Mouse (Mus musculus) regulatory T cell (primary cell): ENCODE measurements around the gene Klrg2.

Experiments
- in situ Hi-C: fragments of 300-600 bp; cut with MboI, MseI; formaldehyde crosslinking; loops from one replicate; pipeline ENCODE4 v1.15.1; 2025; ENCODE audit warnings: high pct_unique_total_duplicates

The Klrg2 gene

GRCm38 (mm10) chr6:38629556-38629955 is 7.5 kb downstream of the Klrg2 start:
- in situ Hi-C loops = no loop called here

- in situ Hi-C loops = no loop called here
Measured at GRCm38 (mm10) chr6:38627486-38627885, 9.6 kb downstream of the Klrg2 start.

DNA sequence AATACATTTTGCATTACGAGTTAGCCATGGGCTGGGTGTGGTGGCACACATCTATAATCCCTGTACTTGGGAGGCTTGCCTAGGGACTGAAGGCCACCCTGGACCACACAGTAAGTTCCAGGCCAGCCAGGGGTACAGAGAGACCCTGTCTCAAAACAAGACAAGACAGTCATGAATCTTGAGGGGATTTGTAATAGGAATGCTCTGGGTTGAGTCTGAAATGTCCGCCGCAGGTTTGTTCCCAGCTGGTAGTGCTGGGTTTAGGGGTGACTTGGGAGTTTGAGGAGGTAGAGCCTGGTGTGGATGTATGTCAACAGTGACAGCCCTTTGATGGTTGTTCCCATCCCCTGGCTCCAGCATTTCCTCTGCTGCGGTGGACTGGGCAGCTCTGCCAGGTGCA is 10.0 kb downstream of the Klrg2 start:
- in situ Hi-C loops = no loop called here

- in situ Hi-C loops = no loop called here
Measured at GRCm38 (mm10) chr6:38626086-38626485, 11.0 kb downstream of the Klrg2 start.

DNA sequence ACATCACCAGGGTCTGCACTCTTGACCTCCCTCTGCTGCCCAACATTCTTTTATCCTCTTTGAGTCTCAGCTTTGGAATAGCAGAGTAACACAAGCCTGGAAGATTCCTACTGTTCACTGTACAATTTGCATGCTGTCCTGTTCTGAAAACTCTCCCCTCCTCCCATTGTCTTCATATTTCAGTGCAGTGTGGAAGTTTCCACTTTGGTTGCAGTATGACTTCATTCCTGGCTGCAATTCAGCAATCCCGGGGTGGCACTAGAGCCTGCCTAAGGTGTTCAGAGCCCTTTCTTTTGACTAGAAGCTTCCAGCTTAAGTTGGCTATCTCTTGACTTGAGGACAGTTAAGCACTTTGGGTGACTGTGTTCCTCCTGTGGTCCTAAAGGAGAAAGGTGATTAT is 12.6 kb downstream of the Klrg2 start:
- in situ Hi-C loops = no loop called here

- in situ Hi-C loops = no loop called here
Measured at GRCm38 (mm10) chr6:38623457-38623856, 13.6 kb downstream of the Klrg2 start.

GRCm38 (mm10) chr6:38622406-38622805 is 14.6 kb downstream of the Klrg2 start:
- in situ Hi-C loops = no loop called here

DNA sequence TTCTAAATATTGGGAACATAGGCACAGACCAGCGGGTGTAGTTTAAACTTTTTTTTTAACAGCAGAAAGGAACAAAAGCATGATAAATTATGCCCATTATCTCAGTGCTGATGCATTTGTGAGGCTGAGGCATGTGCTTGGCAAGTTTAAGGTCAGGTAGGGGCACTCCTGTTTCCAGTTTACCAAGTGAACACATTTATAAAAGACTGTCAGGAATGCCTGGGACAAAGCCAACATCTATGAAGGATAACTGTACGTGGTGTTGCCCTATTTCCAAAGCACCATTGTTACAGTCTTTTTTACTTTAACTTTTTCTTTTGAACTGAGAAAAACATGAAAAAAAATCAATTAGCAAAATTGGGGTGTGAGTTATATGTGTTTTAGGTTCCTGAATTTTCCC is 27.1 kb downstream of the Klrg2 start:
- in situ Hi-C loops = no loop called here

DNA sequence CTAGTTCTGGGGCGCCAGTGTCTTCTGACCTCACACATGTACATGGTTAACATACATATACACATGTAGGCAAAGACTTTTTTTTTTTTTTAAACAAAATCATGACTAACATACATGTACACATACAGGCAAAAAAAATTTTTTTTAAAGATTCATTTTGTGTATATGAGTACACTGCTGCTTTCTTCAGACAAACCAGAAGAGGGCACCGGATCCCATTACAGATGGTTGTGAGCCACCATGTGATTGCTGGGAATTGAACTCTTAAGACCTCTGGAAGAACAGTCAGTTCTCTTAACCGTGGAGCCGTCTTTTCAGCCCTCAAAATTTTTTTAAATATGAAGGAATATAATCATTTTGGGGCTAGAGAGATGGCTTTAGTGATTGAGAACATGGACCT is 39.6 kb downstream of the Klrg2 start:
- in situ Hi-C loops = loop anchor here (5.0 kb wide), 1 partner anchor 35 kb away; no protein-coding TSS in a partner anchor

- in situ Hi-C loops = no loop called here
Measured at GRCm38 (mm10) chr6:38581711-38582110, 55.3 kb downstream of the Klrg2 start.

DNA sequence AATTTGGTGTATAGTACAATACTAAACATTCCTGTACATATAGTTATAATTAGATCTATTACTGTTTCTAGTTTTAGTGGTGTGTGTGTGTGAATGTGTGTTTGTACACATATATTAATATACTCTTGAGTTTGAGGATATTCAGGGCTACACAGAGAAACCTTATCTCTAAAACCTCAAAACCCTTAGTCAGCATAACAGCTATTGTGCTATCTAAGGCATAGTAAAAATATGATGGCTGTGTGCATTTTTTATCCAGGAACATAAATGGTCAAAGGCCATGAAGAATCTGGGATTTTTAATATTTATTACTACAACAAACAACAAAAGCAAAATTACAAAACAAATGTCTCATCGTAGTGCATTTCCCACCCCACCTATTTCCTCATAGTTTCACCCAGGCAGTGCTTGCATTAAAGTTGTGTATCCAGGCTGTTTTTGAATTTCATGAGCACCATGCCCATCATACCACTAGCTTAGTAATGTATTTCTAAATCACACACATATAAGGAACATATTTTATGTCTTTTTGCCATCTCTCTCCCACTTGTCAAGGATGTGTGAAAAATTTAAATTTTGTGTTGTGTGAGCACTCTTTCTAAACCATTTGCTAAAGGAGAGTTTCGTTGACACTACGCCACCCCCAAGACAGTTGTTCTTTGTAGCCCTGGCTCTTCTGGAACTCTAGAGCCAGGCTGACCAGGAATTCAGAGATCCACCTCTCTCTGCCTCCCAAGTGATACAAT is 56.8 kb downstream of the Klrg2 start:
- in situ Hi-C loops = no loop called here

- in situ Hi-C loops = no loop called here
Measured at GRCm38 (mm10) chr6:38576096-38576495, 60.9 kb downstream of the Klrg2 start.
